Mouse (Mus musculus): ENCODE data around the gene Tiam1. TPM values are rescaled to one million over a fixed set of nuclear protein-coding genes. Genes with fewer than 3 reads are reported as not detected.
A peak's percentile ranks its signal among the peaks of the same experiment; 100 is the strongest.

The Tiam1 gene
- polyA plus RNA-seq, 1 experiment from 2014 or later, result 19.4 TPM

DNA sequence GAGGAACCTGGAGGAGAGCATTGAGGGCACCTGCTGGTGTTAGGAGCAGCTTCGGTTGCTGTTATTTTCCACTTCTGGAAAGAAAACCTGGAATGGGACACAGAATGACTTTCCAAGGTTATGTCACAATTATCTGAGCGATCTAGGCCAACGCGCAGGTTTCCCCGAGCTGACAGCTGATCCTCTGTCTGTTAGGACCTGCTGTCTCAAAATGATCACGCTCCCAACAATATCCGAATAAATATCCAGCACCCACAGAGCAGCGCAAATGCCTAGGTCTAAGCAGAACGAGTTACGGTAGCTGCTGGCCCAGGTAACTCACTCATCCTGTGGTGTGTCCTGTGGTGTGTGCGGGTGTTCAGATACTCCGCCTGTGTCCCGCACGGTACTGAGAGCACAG lies 140.0 kb downstream of the Tiam1 start:
- WGBS, result 97% methylated on average over 14 of the region's 14 CpGs
- H3K4me1 ChIP-seq (replicated peaks), result peaks cover 5% of the 10 kb centered on the region; the same call in 1 of the 2 replicates
- no peaks in the 10 kb centered on the region for H3K27me3 ChIP-seq (ENCODE audit: insufficient read depth, poor library complexity, severe bottlenecking)
- H3K4me3 ChIP-seq, result no peak overlapping the region
- no peak for DNase-seq (ENCODE audit: low spot score)
- H3K9me3 ChIP-seq, result peaks cover 3% of the 10 kb centered on the region
- no peaks in the 10 kb centered on the region; the same call in 1 of the 2 replicates for H3K36me3 ChIP-seq
- no peak overlapping the region for H3K27ac ChIP-seq

DNA sequence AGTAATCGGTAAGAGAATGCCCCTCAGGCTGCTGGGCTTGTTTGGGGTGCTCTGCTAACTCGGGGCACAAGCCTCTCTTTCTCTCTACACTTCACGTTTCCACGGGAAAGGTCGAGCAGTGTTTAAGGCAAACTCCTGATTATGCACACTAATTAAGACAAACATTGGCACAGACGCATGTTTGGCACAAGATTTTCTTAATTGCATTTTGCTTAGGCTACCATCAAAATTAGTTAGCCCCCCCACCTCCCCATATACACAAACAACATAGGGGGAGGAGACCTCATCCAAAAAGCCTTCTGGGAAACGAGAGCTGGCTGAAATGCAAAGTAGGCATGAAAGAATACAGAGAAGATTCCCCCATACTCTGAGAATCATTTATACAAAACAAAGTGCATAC lies 148.4 kb downstream of the Tiam1 start:
- WGBS, result 91% methylated on average over 7 of the region's 7 CpGs
- Histone ChIP-seq H3K4me3 (no peak overlapping the region), H3K27me3 (ENCODE audit: insufficient read depth, poor library complexity, severe bottlenecking) (no peaks in the 10 kb centered on the region), H3K9me3 (peaks cover 11% of the 10 kb centered on the region), H3K27ac (no peak overlapping the region), H3K4me1 (replicated peaks) (peaks cover 4% of the 10 kb centered on the region; the same call in 1 of the 2 replicates), H3K36me3 (peaks cover 9% of the 10 kb centered on the region)
- no peak for DNase-seq (ENCODE audit: low spot score)

GRCm38 (mm10) chr16:89993991-89994825 lies 149.4 kb downstream of the Tiam1 start:
- no peaks in the 10 kb centered on the region for H3K27me3 ChIP-seq (ENCODE audit: insufficient read depth, poor library complexity, severe bottlenecking)
- H3K4me1 ChIP-seq (replicated peaks), result peaks cover 4% of the 10 kb centered on the region; the same call in 1 of the 2 replicates
- DNase-seq (ENCODE audit: low spot score), result no peak
- peaks cover 9% of the 10 kb centered on the region for H3K36me3 ChIP-seq
- 85% methylated on average over 17 of the region's 17 CpGs for WGBS
- peaks cover 9% of the 10 kb centered on the region for H3K9me3 ChIP-seq
- no peak overlapping the region for H3K27ac ChIP-seq
- no peak overlapping the region for H3K4me3 ChIP-seq

GRCm38 (mm10) chr16:89993506-89993905 lies 150.1 kb downstream of the Tiam1 start:
- Histone ChIP-seq H3K4me3 (no peak overlapping the region), H3K4me1 (replicated peaks) (peaks cover 4% of the 10 kb centered on the region; the same call in 1 of the 2 replicates), H3K36me3 (peaks cover 9% of the 10 kb centered on the region), H3K27ac (no peak overlapping the region), H3K27me3 (ENCODE audit: insufficient read depth, poor library complexity, severe bottlenecking) (no peaks in the 10 kb centered on the region), H3K9me3 (peaks cover 8% of the 10 kb centered on the region)
- DNase-seq (ENCODE audit: low spot score), result no peak
- WGBS, result 93% methylated on average over 4 of the region's 4 CpGs

DNA sequence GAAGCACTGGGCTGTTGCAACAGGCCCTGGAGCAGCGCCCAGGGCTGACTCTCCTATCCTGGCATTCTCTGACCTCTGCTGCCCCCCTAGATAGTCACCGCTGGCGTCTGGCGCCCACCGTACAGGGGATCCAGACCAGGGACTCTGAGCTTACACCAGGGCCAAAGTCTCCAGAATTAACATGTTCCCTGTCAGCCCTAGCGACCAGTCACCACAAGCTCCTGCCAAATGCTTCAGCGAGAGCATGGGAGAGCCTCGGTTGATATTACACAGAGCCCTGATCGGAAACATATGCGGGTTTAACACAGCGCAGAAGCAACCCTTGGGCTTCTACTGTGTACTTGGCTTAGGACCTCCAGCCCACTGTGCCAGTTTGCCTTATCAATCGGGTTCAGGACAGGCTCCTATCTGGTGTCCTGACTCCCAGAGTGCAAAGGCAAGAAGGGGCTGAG lies 151.8 kb downstream of the Tiam1 start:
- 78% methylated on average over 12 of the region's 12 CpGs for WGBS
- no peak for DNase-seq (ENCODE audit: low spot score)

GRCm38 (mm10) chr16:89990288-89990955 lies 153.1 kb downstream of the Tiam1 start:
- DNase-seq (ENCODE audit: low spot score), result no peak
- no peaks in the 10 kb centered on the region for H3K36me3 ChIP-seq
- no peak overlapping the region for H3K27ac ChIP-seq
- no peak overlapping the region for H3K4me3 ChIP-seq
- H3K9me3 ChIP-seq, result no peaks in the 10 kb centered on the region
- H3K27me3 ChIP-seq (ENCODE audit: insufficient read depth, poor library complexity, severe bottlenecking), result no peaks in the 10 kb centered on the region
- WGBS, result 87% methylated on average over 5 of the region's 5 CpGs
- peaks cover 20% of the 10 kb centered on the region for H3K4me1 ChIP-seq (replicated peaks)

More for the DNA sequence above, 151.8 kb downstream of the Tiam1 start:
- Histone ChIP-seq H3K4me3 (no peak overlapping the region), H3K9me3 (peaks cover 8% of the 10 kb centered on the region), H3K4me1 (replicated peaks) (peaks cover 10% of the 10 kb centered on the region), H3K27ac (no peak overlapping the region), H3K27me3 (ENCODE audit: insufficient read depth, poor library complexity, severe bottlenecking) (no peaks in the 10 kb centered on the region), H3K36me3 (peaks cover 9% of the 10 kb centered on the region)

- H3K4me1 ChIP-seq (replicated peaks), result peaks cover 20% of the 10 kb centered on the region
- WGBS, result 89% methylated on average over 10 of the region's 10 CpGs
These were observed 153.8 kb downstream of the Tiam1 start for GRCm38 (mm10) chr16:89989816-89990215.

GRCm38 (mm10) chr16:89986672-89987362 lies 156.8 kb downstream of the Tiam1 start:
- H3K4me1 ChIP-seq (replicated peaks), result peaks cover 17% of the 10 kb centered on the region
- H3K36me3 ChIP-seq, result no peaks in the 10 kb centered on the region
- no peak overlapping the region for H3K4me3 ChIP-seq
- H3K27me3 ChIP-seq (ENCODE audit: insufficient read depth, poor library complexity, severe bottlenecking), result no peaks in the 10 kb centered on the region
- WGBS, result 69% methylated on average over 18 of the region's 18 CpGs
- peak overlapping the region; percentile 57 for H3K27ac ChIP-seq
- DNase-seq (ENCODE audit: low spot score), result no peak
- no peaks in the 10 kb centered on the region for H3K9me3 ChIP-seq

More at GRCm38 (mm10) chr16:89989816-89990215, 153.8 kb downstream of the Tiam1 start:
- no peak overlapping the region for H3K4me3 ChIP-seq
- no peaks in the 10 kb centered on the region for H3K9me3 ChIP-seq
- H3K27ac ChIP-seq, result no peak overlapping the region
- H3K36me3 ChIP-seq, result no peaks in the 10 kb centered on the region
- DNase-seq (ENCODE audit: low spot score), result no peak
- no peaks in the 10 kb centered on the region for H3K27me3 ChIP-seq (ENCODE audit: insufficient read depth, poor library complexity, severe bottlenecking)

GRCm38 (mm10) chr16:89985702-89986481 lies 157.7 kb downstream of the Tiam1 start:
- Histone ChIP-seq H3K27ac (peak overlapping the region; percentile 57), H3K9me3 (no peaks in the 10 kb centered on the region), H3K27me3 (ENCODE audit: insufficient read depth, poor library complexity, severe bottlenecking) (no peaks in the 10 kb centered on the region), H3K36me3 (no peaks in the 10 kb centered on the region), H3K4me3 (no peak overlapping the region), H3K4me1 (replicated peaks) (peaks cover 17% of the 10 kb centered on the region)
- DNase-seq (ENCODE audit: low spot score), result no peak
- WGBS, result 77% methylated on average over 20 of the region's 20 CpGs

- WGBS, result 88% methylated on average over 11 of the region's 11 CpGs
- Histone ChIP-seq H3K36me3 (no peaks in the 10 kb centered on the region), H3K9me3 (no peaks in the 10 kb centered on the region), H3K27ac (no peak overlapping the region), H3K27me3 (ENCODE audit: insufficient read depth, poor library complexity, severe bottlenecking) (no peaks in the 10 kb centered on the region), H3K4me3 (no peak overlapping the region), H3K4me1 (replicated peaks) (no peaks in the 10 kb centered on the region)
- no peak for DNase-seq (ENCODE audit: low spot score)
These were observed 163.4 kb downstream of the Tiam1 start for GRCm38 (mm10) chr16:89980075-89980744.

- Histone ChIP-seq H3K36me3 (no peaks in the 10 kb centered on the region), H3K9me3 (no peaks in the 10 kb centered on the region), H3K27me3 (ENCODE audit: insufficient read depth, poor library complexity, severe bottlenecking) (no peaks in the 10 kb centered on the region), H3K4me3 (no peak overlapping the region), H3K4me1 (replicated peaks) (no peaks in the 10 kb centered on the region), H3K27ac (no peak overlapping the region)
- DNase-seq (ENCODE audit: low spot score), result no peak
- WGBS, result 92% methylated on average over 9 of the region's 9 CpGs
These were observed 168.1 kb downstream of the Tiam1 start for GRCm38 (mm10) chr16:89975441-89975840.
